Mouse (Mus musculus): ENCODE results near the gene Pin1. TPM values are rescaled to one million over a fixed set of nuclear protein-coding genes. Genes with fewer than 3 reads are reported as not detected.

Pin1 gene
- total RNA-seq, 2 experiments from 2014 or later = 13.0 to 14.1 TPM

- DNase-seq = no peak
Observed at GRCm38 (mm10) chr9:20703832-20704380, 52.0 kb downstream of the Pin1 start.

GRCm38 (mm10) chr9:20705420-20705819, 53.5 kb downstream of the Pin1 start:
- DNase-seq = no peak

GRCm38 (mm10) chr9:20705981-20706380, 54.1 kb downstream of the Pin1 start:
- DNase-seq = no peak

DNA sequence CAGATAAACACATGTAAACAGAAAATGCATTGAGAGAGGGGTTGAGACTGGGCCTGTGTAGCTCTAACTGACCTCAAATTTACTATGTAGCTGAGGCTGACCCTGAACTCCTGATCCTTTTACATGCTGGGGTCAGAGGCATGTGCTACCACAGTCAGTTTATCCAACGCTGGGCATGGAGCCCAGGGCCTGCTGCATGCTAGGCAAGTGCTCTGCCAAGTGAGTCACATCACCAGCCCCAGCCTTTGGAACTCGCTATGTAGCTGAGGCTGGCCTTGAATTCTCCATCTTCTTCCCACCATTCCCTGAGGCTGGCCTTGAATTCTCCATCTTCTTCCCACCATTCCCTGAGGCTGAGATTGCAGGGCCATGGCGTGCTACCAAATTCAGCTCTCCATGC, 58.6 kb downstream of the Pin1 start:
- no peak for DNase-seq

- DNase-seq = no peak
Observed at GRCm38 (mm10) chr9:20712934-20713477, 61.1 kb downstream of the Pin1 start.

- DNase-seq = no peak
Observed at GRCm38 (mm10) chr9:20713478-20713987, 61.6 kb downstream of the Pin1 start.

- DNase-seq = no peak
Observed at GRCm38 (mm10) chr9:20715332-20715731, 63.4 kb downstream of the Pin1 start.

Other genes starting within 250 kb of the Pin1 start
- 1 to 10 TPM; 6.7 to 7.2 TPM for gene Zfp26, start 191.9 kb upstream of the Pin1 start, total RNA-seq (2021)
- 1 to 10 TPM; 7.0 to 7.8 TPM for gene Zfp426, start 159.3 kb upstream of the Pin1 start, total RNA-seq (2021)
- gene Zfp266, start 130.7 kb upstream of the Pin1 start, total RNA-seq (2021) = 10 to 100 TPM; 14.2 to 14.7 TPM
- gene Zfp846, start 70.8 kb upstream of the Pin1 start, total RNA-seq (2021) = 1 to 10 TPM; 3.0 to 3.6 TPM
- gene Ubl5, start 9.2 kb upstream of the Pin1 start, total RNA-seq (2021) = 100 to 1,000 TPM; 168 to 183 TPM
- gene Fbxl12, start 7.3 kb upstream of the Pin1 start, total RNA-seq (2021) = 1 to 10 TPM; 4.7 to 5.1 TPM
- gene Olfm2, start 94.3 kb downstream of the Pin1 start, total RNA-seq (2021) = under 1 TPM; 0.13 to 0.20 TPM
- gene Col5a3, start 163.0 kb downstream of the Pin1 start, total RNA-seq (2021) = 10 to 100 TPM; 37.8 to 41.0 TPM
- under 1 TPM in 1 of 2 experiments, not detected in 1; 0.20 TPM for gene Rdh8, start 166.4 kb downstream of the Pin1 start, total RNA-seq (2021)
- 1 to 10 TPM; 1.7 to 2.7 TPM for gene A230050P20Rik, start 216.5 kb downstream of the Pin1 start, total RNA-seq (2021)
- 1 to 10 TPM; 4.1 to 4.6 TPM for gene Angptl6, start 227.6 kb downstream of the Pin1 start, total RNA-seq (2021)
- gene Ppan, start 236.1 kb downstream of the Pin1 start, total RNA-seq (2021) = 1 to 10 TPM; 7.4 to 7.7 TPM
- gene Eif3g, start 246.5 kb downstream of the Pin1 start, total RNA-seq (2021) = 100 to 1,000 TPM in 1 of 2 experiments, 10 to 100 TPM in 1; 90.9 to 101 TPM

All from gastrocnemius, postnatal 25 days (tissue).